Mouse (Mus musculus) leukemia stem cell, adult 10-12 weeks (primary cell): Measurements from ENCODE around the gene Yars. TPM values are rescaled to one million over a fixed set of nuclear protein-coding genes. Genes with fewer than 3 reads are reported as not detected.

ENCODE experiments used
- polyA plus RNA-seq: library from polyadenylated mRNA; stranded (reverse); fragments of >175 nt; gene quantifications from 2 replicates; pipeline ENCODE4 v1.2.3, GENCODE M21; 2012; ENCODE audit warnings: low replicate concordance

Gene Yars
- 14.7 and 19.7 TPM in 2 replicates for polyA plus RNA-seq

GRCm38 (mm10) chr4:129189542-129190519, at the start of gene Yars, which contains the start of gene S100pbp:
Gene Yars (plus strand): TSS chr4:129189760.
Gene S100pbp (minus strand): TSS chr4:129189727.

GRCm38 (mm10) chr4:129261196-129261595, 71.6 kb downstream of the Yars start, which contains the start of gene C77080:
Gene C77080 (minus strand): TSS chr4:129261404.

Other genes with a start within 250 kb of the Yars start
- 0.50 and 0.69 TPM in 2 replicates for gene Azin2, start 227.3 kb upstream of the Yars start, polyA plus RNA-seq
- 76.7 and 76.9 TPM in 2 replicates for gene Ak2, start 197.8 kb upstream of the Yars start, polyA plus RNA-seq
- 55.8 and 76.4 TPM in 2 replicates for gene Rnf19b, start 131.5 kb upstream of the Yars start, polyA plus RNA-seq
- not detected in 2 replicates for gene Tmem54, start 84.2 kb upstream of the Yars start, polyA plus RNA-seq
- 0.29 TPM in 1 of 2 replicates, not detected in the other for gene Hpca, start 67.7 kb upstream of the Yars start, polyA plus RNA-seq
- 0.10 and 0.16 TPM in 2 replicates for gene Fndc5, start 52.8 kb upstream of the Yars start, polyA plus RNA-seq
- gene S100pbp, start within 50 bp of the Yars start, polyA plus RNA-seq: 2.2 and 3.1 TPM in 2 replicates
- 12.3 and 25.0 TPM in 2 replicates for gene C77080, start 71.6 kb downstream of the Yars start, polyA plus RNA-seq
- gene Sync, start 97.9 kb downstream of the Yars start, polyA plus RNA-seq: not detected in 2 replicates
- 17.5 and 21.9 TPM in 2 replicates for gene Rbbp4, start 145.6 kb downstream of the Yars start, polyA plus RNA-seq
- 1.3 and 1.9 TPM in 2 replicates for gene Zbtb8os, start 145.9 kb downstream of the Yars start, polyA plus RNA-seq
- gene Zbtb8a, start 188.4 kb downstream of the Yars start, polyA plus RNA-seq: 1.1 and 2.3 TPM in 2 replicates